Mouse (Mus musculus): ENCODE measurements around the gene Nudt2. TPM values are rescaled to one million over a fixed set of nuclear protein-coding genes. Genes with fewer than 3 reads are reported as not detected.

The Nudt2 gene
- polyA plus RNA-seq, 1 experiment from 2014 or later, result 64.7 TPM

DNA sequence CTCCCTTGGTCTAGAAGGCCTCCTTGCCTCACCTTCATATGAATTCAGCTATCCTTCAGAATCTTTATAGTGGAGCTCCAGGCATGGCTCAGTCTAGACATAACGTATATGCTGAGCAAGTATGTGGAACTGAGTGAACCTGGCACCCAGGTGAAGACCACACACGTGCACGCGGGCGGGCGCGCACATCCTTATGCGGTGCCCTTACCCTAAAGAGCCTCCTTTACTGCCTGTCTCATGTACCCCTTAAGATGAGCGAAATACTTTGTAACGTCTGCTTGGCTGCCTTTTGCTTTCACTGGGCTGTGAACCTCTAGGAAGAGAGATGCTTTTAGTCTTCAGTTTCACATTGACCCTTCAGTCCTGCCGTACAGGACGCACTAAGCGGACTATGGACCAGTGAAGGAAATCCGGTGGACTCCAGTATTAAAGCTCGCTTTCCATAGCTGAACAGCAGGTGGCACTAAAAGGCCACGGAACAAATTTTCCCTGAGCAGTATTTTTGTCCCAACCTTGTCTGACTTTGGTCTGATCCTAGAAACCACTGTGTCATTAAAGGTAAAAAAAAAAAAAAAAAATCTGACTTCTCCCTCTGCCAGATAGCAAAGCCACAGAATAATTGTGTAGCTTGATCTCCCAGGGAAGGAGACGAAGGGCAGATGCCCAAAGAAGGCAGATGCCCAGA lies 3.6 kb downstream of the Nudt2 start:
- WGBS, result 60% methylated on average over 17 of the region's 17 CpGs
- H3K9ac ChIP-seq (ENCODE audit: low read length), result no peak overlapping the region
- ATAC-seq (replicated peaks; ENCODE audit: low FRiP score) (no peak), DNase-seq (ENCODE audit: low spot score) (peak; percentile 59)
- H3K27ac ChIP-seq (ENCODE audit: low read depth, low read length), result no peak overlapping the region
- H3K4me2 ChIP-seq (ENCODE audit: low read depth, low read length, severe bottlenecking), result no peak overlapping the region
- no peaks in the 10 kb centered on the region for H3K27me3 ChIP-seq (ENCODE audit: control insufficient read depth, insufficient read depth, low read length)
- no peaks in the 10 kb centered on the region for H3K9me3 ChIP-seq (ENCODE audit: control insufficient read depth, low read length)
- peaks cover 15% of the 10 kb centered on the region; the same call in 1 of the 2 replicates for H3K4me1 ChIP-seq (replicated peaks; ENCODE audit: control insufficient read depth, insufficient read depth, low read length)
- H3K36me3 ChIP-seq (ENCODE audit: control insufficient read depth, insufficient read depth, low read length), result no peaks in the 10 kb centered on the region
- no peak overlapping the region for H3K4me3 ChIP-seq (ENCODE audit: low read depth, low read length)

DNA sequence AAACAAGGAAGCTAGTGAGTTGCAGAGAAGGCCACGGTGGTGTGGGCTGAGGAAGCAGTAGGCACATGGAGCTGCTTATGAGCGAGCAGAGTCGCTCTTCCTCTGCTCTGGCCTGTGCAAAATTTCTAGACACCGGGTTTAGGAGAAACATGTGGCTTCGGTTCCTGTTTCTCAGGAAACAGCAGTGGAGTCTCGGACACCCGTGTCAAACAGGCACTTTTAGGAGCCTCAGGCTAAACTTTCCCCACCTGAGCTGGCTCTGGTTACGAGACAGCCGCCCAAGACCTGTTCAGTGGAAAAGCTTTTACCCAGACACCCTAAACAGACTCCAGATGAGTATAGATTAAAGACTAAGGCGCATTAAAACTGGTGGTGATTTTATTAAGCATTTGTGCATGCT lies 4.2 kb downstream of the Nudt2 start:
- DNase-seq (ENCODE audit: low spot score), result no peak
- H3K9ac ChIP-seq (ENCODE audit: low read length), result no peak overlapping the region
- 76% methylated on average over 10 of the region's 10 CpGs for WGBS

DNA sequence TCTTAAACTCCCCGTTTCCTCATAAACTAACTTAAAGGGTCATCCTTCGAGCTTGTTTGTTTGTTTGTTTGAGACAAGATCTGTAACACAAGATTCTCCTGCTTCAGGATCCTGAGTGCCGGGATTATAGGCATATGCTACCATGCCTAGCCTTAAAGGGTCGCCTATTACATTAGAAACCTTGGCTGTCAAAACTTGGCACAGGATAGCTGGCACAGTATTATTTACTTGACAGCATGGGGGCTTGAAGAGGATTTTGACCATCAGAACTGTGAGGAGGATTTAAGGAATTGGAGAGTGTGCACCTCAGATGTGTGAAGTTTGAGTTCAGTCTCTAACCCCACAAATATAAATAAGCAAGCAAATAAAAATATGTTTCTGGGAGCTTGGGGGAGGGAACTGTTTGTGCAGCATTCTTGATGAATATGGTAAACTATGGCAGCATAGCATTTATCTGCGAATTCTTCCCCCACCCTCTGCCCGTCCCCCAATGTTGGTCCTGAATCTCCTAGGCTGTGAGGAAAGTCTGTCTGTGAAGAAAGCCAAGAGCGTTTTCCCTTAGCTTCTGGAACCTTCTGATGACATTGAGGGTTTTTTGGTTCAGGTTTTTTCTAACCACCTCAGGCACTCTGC lies 5.2 kb downstream of the Nudt2 start:
- no peak for ATAC-seq (replicated peaks; ENCODE audit: low FRiP score)

More for the DNA sequence above, 4.2 kb downstream of the Nudt2 start:
- no peaks in the 10 kb centered on the region for H3K36me3 ChIP-seq (ENCODE audit: control insufficient read depth, insufficient read depth, low read length)
- no peaks in the 10 kb centered on the region for H3K27me3 ChIP-seq (ENCODE audit: control insufficient read depth, insufficient read depth, low read length)
- no peak overlapping the region for H3K27ac ChIP-seq (ENCODE audit: low read depth, low read length)
- H3K4me1 ChIP-seq (replicated peaks; ENCODE audit: control insufficient read depth, insufficient read depth, low read length), result peaks cover 15% of the 10 kb centered on the region; the same call in 1 of the 2 replicates
- no peak for ATAC-seq (replicated peaks; ENCODE audit: low FRiP score)
- H3K4me2 ChIP-seq (ENCODE audit: low read depth, low read length, severe bottlenecking), result no peak overlapping the region
- H3K9me3 ChIP-seq (ENCODE audit: control insufficient read depth, low read length), result no peaks in the 10 kb centered on the region
- H3K4me3 ChIP-seq (ENCODE audit: low read depth, low read length), result no peak overlapping the region

DNA sequence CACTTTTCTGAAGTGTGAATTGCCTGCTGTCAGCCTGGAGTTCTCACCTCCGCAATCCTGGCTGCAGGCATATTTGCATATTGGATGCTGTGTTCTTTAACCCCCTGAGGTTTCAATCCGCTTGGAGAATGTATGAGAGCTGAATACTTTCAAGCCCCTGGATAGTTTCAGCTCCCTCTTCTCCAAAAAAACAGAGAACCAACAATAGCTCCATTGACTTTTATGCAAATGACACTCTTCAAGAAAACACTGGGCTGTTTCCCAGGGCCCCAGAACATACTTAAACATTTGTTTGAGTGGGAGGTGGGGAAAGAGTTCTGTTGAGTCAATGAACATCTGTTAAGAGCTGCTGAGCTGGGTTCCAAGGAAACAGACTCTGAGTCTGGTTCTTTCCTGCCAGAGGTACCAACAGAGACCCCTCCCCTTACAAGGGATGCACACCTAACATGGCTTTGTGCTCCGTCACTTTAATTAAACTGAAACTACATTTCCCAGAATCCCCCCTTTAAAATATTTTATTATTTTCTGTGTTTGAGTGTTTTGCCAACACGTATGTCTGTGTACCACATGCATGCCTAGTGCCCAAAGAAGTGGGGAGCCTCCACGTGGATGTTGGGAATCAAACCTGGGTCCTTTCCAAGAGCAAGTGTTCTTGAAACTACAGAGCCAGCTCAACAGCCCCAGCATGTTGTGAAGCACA lies 5.9 kb downstream of the Nudt2 start:
- Histone ChIP-seq H3K9ac (ENCODE audit: low read length) (0 out of 2 replicates have a peak overlapping the region, but pooled peaks have one; percentile 4), H3K36me3 (ENCODE audit: control insufficient read depth, insufficient read depth, low read length) (no peaks in the 10 kb centered on the region), H3K4me1 (replicated peaks; ENCODE audit: control insufficient read depth, insufficient read depth, low read length) (peaks cover 15% of the 10 kb centered on the region; the same call in 1 of the 2 replicates), H3K4me2 (ENCODE audit: low read depth, low read length, severe bottlenecking) (no peak overlapping the region), H3K27me3 (ENCODE audit: control insufficient read depth, insufficient read depth, low read length) (no peaks in the 10 kb centered on the region), H3K27ac (ENCODE audit: low read depth, low read length) (peak overlapping the region; percentile 78), H3K4me3 (ENCODE audit: low read depth, low read length) (no peak overlapping the region), H3K9me3 (ENCODE audit: control insufficient read depth, low read length) (no peaks in the 10 kb centered on the region)
- ATAC-seq (replicated peaks; ENCODE audit: low FRiP score) (peak; percentile 74), DNase-seq (ENCODE audit: low spot score) (peak; percentile 56)
- WGBS, result 25% methylated on average over 5 of the region's 5 CpGs

More for the DNA sequence above, 5.2 kb downstream of the Nudt2 start:
- H3K4me1 ChIP-seq (replicated peaks; ENCODE audit: control insufficient read depth, insufficient read depth, low read length), result peaks cover 15% of the 10 kb centered on the region; the same call in 1 of the 2 replicates
- DNase-seq (ENCODE audit: low spot score), result no peak
- H3K27me3 ChIP-seq (ENCODE audit: control insufficient read depth, insufficient read depth, low read length), result no peaks in the 10 kb centered on the region
- H3K4me3 ChIP-seq (ENCODE audit: low read depth, low read length), result no peak overlapping the region
- H3K27ac ChIP-seq (ENCODE audit: low read depth, low read length), result peak overlapping the region; percentile 51; the same call in 1 of the 2 replicates
- WGBS, result 58% methylated on average over 7 of the region's 7 CpGs
- no peak overlapping the region for H3K9ac ChIP-seq (ENCODE audit: low read length)
- no peaks in the 10 kb centered on the region for H3K36me3 ChIP-seq (ENCODE audit: control insufficient read depth, insufficient read depth, low read length)
- no peak overlapping the region for H3K4me2 ChIP-seq (ENCODE audit: low read depth, low read length, severe bottlenecking)
- H3K9me3 ChIP-seq (ENCODE audit: control insufficient read depth, low read length), result no peaks in the 10 kb centered on the region

DNA sequence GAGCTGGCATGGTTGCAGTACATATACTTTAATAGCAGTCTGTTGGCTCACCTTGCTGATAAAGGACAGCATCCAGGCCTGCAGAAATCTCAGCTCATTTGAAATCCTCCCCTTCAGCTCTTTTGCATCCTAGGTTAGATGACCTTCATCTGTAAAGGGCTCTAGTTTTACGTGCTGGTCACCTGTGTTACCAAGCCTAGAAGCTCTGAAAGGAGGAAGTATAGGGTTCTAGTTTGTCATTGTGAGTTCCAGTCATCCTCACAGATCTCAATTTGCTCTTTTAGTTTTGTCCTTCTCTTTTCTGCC lies 6.4 kb downstream of the Nudt2 start:
- DNase-seq (ENCODE audit: low spot score) (no peak), ATAC-seq (replicated peaks; ENCODE audit: low FRiP score) (no peak)
- Histone ChIP-seq H3K9ac (ENCODE audit: low read length) (0 out of 2 replicates have a peak overlapping the region, but pooled peaks have one; percentile 4), H3K4me1 (replicated peaks; ENCODE audit: control insufficient read depth, insufficient read depth, low read length) (peaks cover 15% of the 10 kb centered on the region; the same call in 1 of the 2 replicates), H3K36me3 (ENCODE audit: control insufficient read depth, insufficient read depth, low read length) (no peaks in the 10 kb centered on the region), H3K4me2 (ENCODE audit: low read depth, low read length, severe bottlenecking) (no peak overlapping the region), H3K27ac (ENCODE audit: low read depth, low read length) (peak overlapping the region; percentile 78), H3K9me3 (ENCODE audit: control insufficient read depth, low read length) (no peaks in the 10 kb centered on the region), H3K4me3 (ENCODE audit: low read depth, low read length) (no peak overlapping the region), H3K27me3 (ENCODE audit: control insufficient read depth, insufficient read depth, low read length) (no peaks in the 10 kb centered on the region)
- 83% methylated on average over 1 of the region's 1 CpGs for WGBS

DNA sequence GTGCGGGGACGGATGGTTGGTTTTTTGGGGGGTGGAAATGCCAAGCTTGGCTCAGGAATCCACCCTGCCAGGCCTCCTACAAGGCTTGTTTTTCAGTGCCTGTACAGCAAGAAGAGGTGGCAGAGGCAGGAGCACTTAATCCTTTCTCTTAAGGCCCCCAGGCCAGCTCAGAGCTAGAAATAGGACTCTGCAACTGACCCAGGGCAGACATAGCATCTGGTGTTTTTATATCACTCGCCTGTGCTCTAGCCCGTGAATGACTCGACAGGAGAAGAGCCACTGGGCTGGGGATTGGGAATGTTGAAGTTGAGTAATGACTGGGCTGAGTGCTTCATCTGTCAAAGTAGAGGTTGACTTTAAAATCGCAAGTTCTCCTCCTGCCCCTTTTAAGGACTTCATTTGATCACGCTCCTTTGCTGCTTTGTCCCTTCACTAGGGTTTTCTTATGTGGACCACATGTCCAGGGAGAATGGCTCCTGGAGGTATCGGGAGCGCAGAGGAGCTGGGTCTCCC lies 12.8 kb downstream of the Nudt2 start:
- DNase-seq (ENCODE audit: low spot score), result no peak
- H3K27ac ChIP-seq (ENCODE audit: low read depth, low read length), result no peak overlapping the region
- no peak for ATAC-seq (replicated peaks; ENCODE audit: low FRiP score)
- no peak overlapping the region for H3K4me2 ChIP-seq (ENCODE audit: low read depth, low read length, severe bottlenecking)
- no peaks in the 10 kb centered on the region for H3K36me3 ChIP-seq (ENCODE audit: control insufficient read depth, insufficient read depth, low read length)
- no peak overlapping the region for H3K9ac ChIP-seq (ENCODE audit: low read length)
- no peaks in the 10 kb centered on the region for H3K9me3 ChIP-seq (ENCODE audit: control insufficient read depth, low read length)
- 87% methylated on average over 9 of the region's 9 CpGs for WGBS
- no peaks in the 10 kb centered on the region; the same call in 1 of the 2 replicates for H3K4me1 ChIP-seq (replicated peaks; ENCODE audit: control insufficient read depth, insufficient read depth, low read length)
- H3K4me3 ChIP-seq (ENCODE audit: low read depth, low read length), result no peak overlapping the region
- H3K27me3 ChIP-seq (ENCODE audit: control insufficient read depth, insufficient read depth, low read length), result no peaks in the 10 kb centered on the region

DNA sequence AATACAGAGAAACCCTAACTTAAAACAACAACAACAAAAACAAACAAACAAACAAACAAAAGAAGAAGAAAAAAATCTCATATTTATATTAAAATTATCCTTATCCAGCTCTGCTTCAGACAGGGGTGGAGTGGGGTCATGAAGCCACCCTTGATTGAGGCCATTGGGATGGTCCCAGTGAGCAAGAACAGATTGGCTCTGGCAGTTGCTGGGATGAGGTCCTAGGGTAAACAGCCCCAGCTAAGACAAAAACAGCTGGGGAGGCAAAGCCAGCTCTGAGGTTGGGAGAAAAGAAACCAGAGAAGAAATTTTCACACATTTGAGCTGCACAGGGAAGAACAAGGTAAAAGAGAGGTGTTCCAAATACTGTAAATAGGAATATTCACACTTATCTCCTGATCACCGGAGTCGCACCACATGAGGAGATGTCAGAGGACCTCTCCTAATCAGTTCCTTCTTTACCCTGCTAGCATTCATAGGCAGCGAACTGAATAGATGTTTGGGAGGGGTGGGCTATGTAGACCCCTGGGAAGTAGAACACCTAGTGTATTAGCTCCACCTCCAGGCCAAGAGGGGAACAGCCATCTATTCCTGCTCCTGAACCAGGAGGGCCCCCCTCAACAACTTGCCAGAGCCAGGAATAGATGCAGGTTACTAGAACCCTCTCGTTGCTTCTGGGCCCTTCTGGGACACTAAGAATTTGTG lies 14.0 kb downstream of the Nudt2 start:
- no peak for ATAC-seq (replicated peaks; ENCODE audit: low FRiP score)
- H3K27me3 ChIP-seq (ENCODE audit: control insufficient read depth, insufficient read depth, low read length), result no peaks in the 10 kb centered on the region
- H3K27ac ChIP-seq (ENCODE audit: low read depth, low read length), result no peak overlapping the region
- no peak overlapping the region for H3K4me2 ChIP-seq (ENCODE audit: low read depth, low read length, severe bottlenecking)
- no peak overlapping the region for H3K4me3 ChIP-seq (ENCODE audit: low read depth, low read length)
- DNase-seq (ENCODE audit: low spot score), result no peak
- H3K4me1 ChIP-seq (replicated peaks; ENCODE audit: control insufficient read depth, insufficient read depth, low read length), result no peaks in the 10 kb centered on the region; the same call in 1 of the 2 replicates
- no peaks in the 10 kb centered on the region for H3K9me3 ChIP-seq (ENCODE audit: control insufficient read depth, low read length)
- no peak overlapping the region for H3K9ac ChIP-seq (ENCODE audit: low read length)
- WGBS, result 66% methylated on average over 4 of the region's 4 CpGs
- H3K36me3 ChIP-seq (ENCODE audit: control insufficient read depth, insufficient read depth, low read length), result no peaks in the 10 kb centered on the region

DNA sequence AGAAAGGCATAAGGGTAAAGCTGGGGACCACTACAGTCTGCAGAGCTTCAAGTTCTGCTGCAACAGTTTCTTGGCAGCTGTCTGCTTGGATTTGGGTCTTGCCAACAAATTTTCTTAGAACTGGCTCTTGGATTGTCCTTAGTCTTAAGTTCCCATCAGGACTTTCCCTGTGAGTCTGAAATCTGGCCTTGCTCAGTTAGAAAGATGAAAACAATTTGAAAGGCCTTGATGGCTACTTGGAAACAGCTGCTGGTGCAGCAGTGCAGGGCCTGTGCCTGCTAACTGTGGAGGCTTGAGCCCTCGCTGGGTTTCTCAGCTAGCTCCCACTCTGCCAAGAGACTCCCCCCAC lies 14.5 kb downstream of the Nudt2 start:
- H3K27me3 ChIP-seq (ENCODE audit: control insufficient read depth, insufficient read depth, low read length), result no peaks in the 10 kb centered on the region
- no peaks in the 10 kb centered on the region; the same call in 1 of the 2 replicates for H3K4me1 ChIP-seq (replicated peaks; ENCODE audit: control insufficient read depth, insufficient read depth, low read length)
- no peak overlapping the region for H3K27ac ChIP-seq (ENCODE audit: low read depth, low read length)
- no peaks in the 10 kb centered on the region for H3K9me3 ChIP-seq (ENCODE audit: control insufficient read depth, low read length)
- 83% methylated on average over 1 of the region's 1 CpGs for WGBS
- H3K36me3 ChIP-seq (ENCODE audit: control insufficient read depth, insufficient read depth, low read length), result no peaks in the 10 kb centered on the region
- H3K9ac ChIP-seq (ENCODE audit: low read length), result no peak overlapping the region
- ATAC-seq (replicated peaks; ENCODE audit: low FRiP score) (no peak), DNase-seq (ENCODE audit: low spot score) (no peak)
- H3K4me2 ChIP-seq (ENCODE audit: low read depth, low read length, severe bottlenecking), result no peak overlapping the region
- no peak overlapping the region for H3K4me3 ChIP-seq (ENCODE audit: low read depth, low read length)
